Mouse (Mus musculus) forebrain, embryonic 13.5 days (tissue): ENCODE data around the gene Arhgef19. TPM values are rescaled to one million over a fixed set of nuclear protein-coding genes. Genes with fewer than 3 reads are reported as not detected.

Experiments used
- ATAC-seq: fragments of 200-750 bp; cut with Nextera tagmentation; 2 replicates; pipeline ENCODE4 v1.8.0; 2017
- H3K27ac ChIP-seq: fragments of 300-500 bp; sonication (generic); 2 replicates; pipeline ENCODE4 v1.5.1; 2015; ENCODE audit warnings: inconsistent platforms, mild to moderate bottlenecking, moderate library complexity
- H3K27me3 ChIP-seq: fragments of 300-500 bp; sonication (generic); 2 replicates; pipeline ENCODE4 v1.6.1; 2015; ENCODE audit warnings: mild to moderate bottlenecking, inconsistent platforms
- H3K36me3 ChIP-seq: fragments of 300-500 bp; sonication (generic); 2 replicates; pipeline ENCODE4 v1.6.1; 2015; ENCODE audit warnings: mild to moderate bottlenecking, inconsistent platforms; ENCODE audit not compliant: poor library complexity, severe bottlenecking
- H3K4me1 ChIP-seq: fragments of 300-500 bp; sonication (generic); 2 replicates; pipeline ENCODE4 v1.6.1; 2015; ENCODE audit warnings: inconsistent platforms
- H3K4me2 ChIP-seq: fragments of 300-500 bp; sonication (generic); 2 replicates; pipeline ENCODE4 v1.6.1; 2015; ENCODE audit warnings: inconsistent platforms, mild to moderate bottlenecking, moderate library complexity
- H3K4me3 ChIP-seq: fragments of 300-500 bp; sonication (generic); 2 replicates; pipeline ENCODE4 v1.5.1; 2015; ENCODE audit warnings: mild to moderate bottlenecking, inconsistent platforms
- H3K9ac ChIP-seq: fragments of 300-500 bp; sonication (generic); 2 replicates; pipeline ENCODE4 v1.6.1; 2015; ENCODE audit warnings: mild to moderate bottlenecking, inconsistent platforms
- H3K9me3 ChIP-seq: fragments of 300-500 bp; sonication (generic); replicated peaks from 2 replicates; pipeline ENCODE4 v1.6.1; 2016; ENCODE audit warnings: inconsistent platforms
- WGBS: fragments of 180-500 bp; shearing (Covaris S2); methylation state at CpG from one replicate; pipeline ENCODE4 v1.1.7; 2015; 5-methylcytosine and 5-hydroxymethylcytosine counted together
- polyA plus RNA-seq: library from polyadenylated mRNA; unstranded; fragments of >200 nt; fragmentation: Nextera tagmentation; extraction: Ambion mirVana; gene quantifications from 2 replicates; pipeline ENCODE4 v1.2.1, GENCODE M21; 2015

Gene Arhgef19
- polyA plus RNA-seq, 1 experiment from 2014 or later: 1.2 TPM

GRCm38 (mm10) chr4:141281578-141281977, 42.3 kb downstream of the Arhgef19 start:
- Histone ChIP-seq H3K9me3 (no peaks in the 10 kb centered on the region), H3K9ac (no peak overlapping the region), H3K27ac (no peak overlapping the region), H3K4me1 (peaks cover 12% of the 10 kb centered on the region; the same call in 1 of the 2 replicates), H3K36me3 (no peaks in the 10 kb centered on the region), H3K4me2 (no peak overlapping the region), H3K4me3 (no peak overlapping the region), H3K27me3 (peaks cover 23% of the 10 kb centered on the region)
- WGBS: 79% methylated on average over 1 of the region's 1 CpGs
- no peak for ATAC-seq

GRCm38 (mm10) chr4:141282087-141282486, 42.8 kb downstream of the Arhgef19 start:
- Histone ChIP-seq H3K4me1 (peaks cover 12% of the 10 kb centered on the region; the same call in 1 of the 2 replicates), H3K4me2 (no peak overlapping the region), H3K9ac (no peak overlapping the region), H3K27me3 (peaks cover 28% of the 10 kb centered on the region), H3K9me3 (no peaks in the 10 kb centered on the region), H3K4me3 (no peak overlapping the region), H3K27ac (no peak overlapping the region), H3K36me3 (no peaks in the 10 kb centered on the region)
- no peak for ATAC-seq
- WGBS: 73% methylated on average over 3 of the region's 3 CpGs

GRCm38 (mm10) chr4:141282623-141283022, 43.3 kb downstream of the Arhgef19 start:
- H3K27ac ChIP-seq: no peak overlapping the region
- peaks cover 33% of the 10 kb centered on the region for H3K27me3 ChIP-seq
- WGBS: 51% methylated on average over 5 of the region's 5 CpGs
- no peak for ATAC-seq
- no peak overlapping the region for H3K4me3 ChIP-seq
- peaks cover 12% of the 10 kb centered on the region; the same call in 1 of the 2 replicates for H3K4me1 ChIP-seq
- H3K9ac ChIP-seq: no peak overlapping the region
- no peaks in the 10 kb centered on the region for H3K9me3 ChIP-seq
- no peak overlapping the region for H3K4me2 ChIP-seq
- no peaks in the 10 kb centered on the region for H3K36me3 ChIP-seq

- Histone ChIP-seq H3K9ac (no peak overlapping the region), H3K36me3 (no peaks in the 10 kb centered on the region), H3K27me3 (peaks cover 40% of the 10 kb centered on the region), H3K9me3 (no peaks in the 10 kb centered on the region), H3K4me2 (no peak overlapping the region), H3K4me3 (no peak overlapping the region), H3K27ac (no peak overlapping the region), H3K4me1 (peaks cover 12% of the 10 kb centered on the region; the same call in 1 of the 2 replicates)
- no peak for ATAC-seq
- WGBS: 64% methylated on average over 11 of the region's 12 CpGs
Measured at GRCm38 (mm10) chr4:141283176-141283878, 44.0 kb downstream of the Arhgef19 start.

GRCm38 (mm10) chr4:141283879-141284411, 44.6 kb downstream of the Arhgef19 start:
- Histone ChIP-seq H3K27me3 (peaks cover 47% of the 10 kb centered on the region), H3K9me3 (no peaks in the 10 kb centered on the region), H3K27ac (no peak overlapping the region), H3K36me3 (no peaks in the 10 kb centered on the region), H3K4me2 (no peak overlapping the region), H3K4me3 (no peak overlapping the region), H3K4me1 (peaks cover 12% of the 10 kb centered on the region; the same call in 1 of the 2 replicates), H3K9ac (no peak overlapping the region)
- WGBS: 30% methylated on average over 8 of the region's 8 CpGs
- no peak for ATAC-seq

GRCm38 (mm10) chr4:141284486-141284885, 45.2 kb downstream of the Arhgef19 start:
- no peak overlapping the region for H3K27ac ChIP-seq
- 82% methylated on average over 3 of the region's 3 CpGs for WGBS
- peaks cover 52% of the 10 kb centered on the region for H3K27me3 ChIP-seq

GRCm38 (mm10) chr4:141285128-141285527, 45.8 kb downstream of the Arhgef19 start:
- no peaks in the 10 kb centered on the region for H3K36me3 ChIP-seq
- no peak for ATAC-seq
- peaks cover 8% of the 10 kb centered on the region; the same call in 1 of the 2 replicates for H3K4me1 ChIP-seq
- WGBS: 8% methylated on average over 8 of the region's 8 CpGs
- no peak overlapping the region for H3K4me2 ChIP-seq
- no peak overlapping the region for H3K4me3 ChIP-seq
- H3K27me3 ChIP-seq: peaks cover 56% of the 10 kb centered on the region
- no peak overlapping the region for H3K9ac ChIP-seq
- H3K9me3 ChIP-seq: no peaks in the 10 kb centered on the region
- H3K27ac ChIP-seq: no peak overlapping the region

More at GRCm38 (mm10) chr4:141284486-141284885, 45.2 kb downstream of the Arhgef19 start:
- ATAC-seq: no peak
- Histone ChIP-seq H3K4me3 (no peak overlapping the region), H3K36me3 (no peaks in the 10 kb centered on the region), H3K4me2 (no peak overlapping the region), H3K9ac (no peak overlapping the region), H3K4me1 (peaks cover 8% of the 10 kb centered on the region; the same call in 1 of the 2 replicates), H3K9me3 (no peaks in the 10 kb centered on the region)

- Histone ChIP-seq H3K4me1 (peaks cover 17% of the 10 kb centered on the region), H3K9me3 (no peaks in the 10 kb centered on the region), H3K36me3 (no peaks in the 10 kb centered on the region), H3K27ac (no peak overlapping the region), H3K9ac (no peak overlapping the region), H3K4me3 (no peak overlapping the region), H3K4me2 (no peak overlapping the region), H3K27me3 (peaks cover 74% of the 10 kb centered on the region)
- 15% methylated on average over 20 of the region's 20 CpGs for WGBS
- no peak for ATAC-seq
Measured at GRCm38 (mm10) chr4:141286860-141287517, 47.7 kb downstream of the Arhgef19 start.

- H3K4me3 ChIP-seq: no peak overlapping the region
- ATAC-seq: no peak
- 22% methylated on average over 15 of the region's 15 CpGs for WGBS
- no peak overlapping the region for H3K27ac ChIP-seq
- H3K9me3 ChIP-seq: no peaks in the 10 kb centered on the region
- no peak overlapping the region for H3K9ac ChIP-seq
- peaks cover 19% of the 10 kb centered on the region for H3K4me1 ChIP-seq
- H3K27me3 ChIP-seq: peaks cover 80% of the 10 kb centered on the region
- no peaks in the 10 kb centered on the region for H3K36me3 ChIP-seq
- H3K4me2 ChIP-seq: no peak overlapping the region
Measured at GRCm38 (mm10) chr4:141287518-141288004, 48.3 kb downstream of the Arhgef19 start.

GRCm38 (mm10) chr4:141288152-141288551, 48.9 kb downstream of the Arhgef19 start:
- no peak for ATAC-seq
- H3K4me2 ChIP-seq: no peak overlapping the region
- no peak overlapping the region for H3K9ac ChIP-seq
- no peak overlapping the region for H3K27ac ChIP-seq
- H3K4me1 ChIP-seq: peaks cover 19% of the 10 kb centered on the region
- no peak overlapping the region for H3K4me3 ChIP-seq
- H3K27me3 ChIP-seq: peaks cover 86% of the 10 kb centered on the region
- WGBS: 69% methylated on average over 8 of the region's 8 CpGs
- H3K9me3 ChIP-seq: no peaks in the 10 kb centered on the region
- H3K36me3 ChIP-seq: no peaks in the 10 kb centered on the region

GRCm38 (mm10) chr4:141291571-141292375, 52.5 kb downstream of the Arhgef19 start:
- no peak overlapping the region for H3K27ac ChIP-seq
- peaks cover 91% of the 10 kb centered on the region for H3K27me3 ChIP-seq
- H3K4me2 ChIP-seq: peak overlapping the region; percentile 75
- ATAC-seq: no peak
- no peaks in the 10 kb centered on the region for H3K9me3 ChIP-seq
- peak overlapping the region; percentile 38 for H3K4me3 ChIP-seq
- H3K9ac ChIP-seq: peak overlapping the region; percentile 55
- WGBS: 2% methylated on average over 37 of the region's 47 CpGs
- H3K4me1 ChIP-seq: peaks cover 17% of the 10 kb centered on the region
- H3K36me3 ChIP-seq: no peaks in the 10 kb centered on the region
